Mouse (Mus musculus): ENCODE measurements at regions not wholly inside any gene's neighbourhood (a gene's known extent, or its start where the extent isn't known, plus 50 kb on each side); places are given as distances from the start of the nearest gene placed in this dataset.

DNA sequence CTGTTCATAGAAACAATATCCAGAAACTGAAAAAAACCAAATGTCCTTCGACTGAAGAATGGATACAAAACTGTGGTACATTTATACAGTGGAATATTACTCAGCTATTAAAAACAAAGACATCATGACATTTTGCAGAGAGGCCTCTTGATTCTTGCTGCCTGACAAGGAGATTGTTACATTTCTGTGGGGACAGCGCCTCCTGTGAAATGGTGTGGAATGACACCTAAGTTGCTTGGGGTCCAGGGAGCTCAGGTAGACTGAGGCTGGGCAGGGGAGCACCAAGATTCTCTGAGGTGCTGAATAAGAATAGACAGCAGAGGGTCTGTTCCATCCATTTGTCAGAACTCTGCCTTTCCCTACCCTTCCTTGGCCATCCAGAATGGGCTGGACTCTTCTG is 57.2 kb upstream of the Ctbp2 start:
- no peak for DNase-seq (ENCODE audit: low spot score)
- H3K9ac ChIP-seq (ENCODE audit: low read depth, low read length, severe bottlenecking) = no peak overlapping the region
- no peak overlapping the region for H3K4me3 ChIP-seq (replicated peaks; ENCODE audit: low read length)
- H3K4me2 ChIP-seq (replicated peaks; ENCODE audit: low read depth, low read length, severe bottlenecking) = no peak overlapping the region
- no peak overlapping the region for H3K27ac ChIP-seq (replicated peaks; ENCODE audit: low read depth, low read length)
- H3K9me3 ChIP-seq (ENCODE audit: control insufficient read depth, low read length) = no peaks in the 10 kb centered on the region
- H3K27me3 ChIP-seq (ENCODE audit: control insufficient read depth, insufficient read depth, low read length) = no peaks in the 10 kb centered on the region; the same call in 1 of the 2 replicates
- 47% methylated on average over 2 of the region's 2 CpGs for WGBS
- no peak for ATAC-seq (ENCODE audit: low FRiP score, low read depth)
- H3K36me3 ChIP-seq (ENCODE audit: control insufficient read depth, insufficient read depth, low read length) = no peaks in the 10 kb centered on the region
- peaks cover 7% of the 10 kb centered on the region for H3K4me1 ChIP-seq (ENCODE audit: control insufficient read depth, insufficient read depth, low read length)
- TF ChIP-seq POLR2A (IDR thresholded peaks at IDR 0.05; ENCODE audit: borderline replicate concordance, extremely low read depth, insufficient read depth, insufficient read length) = no peak

DNA sequence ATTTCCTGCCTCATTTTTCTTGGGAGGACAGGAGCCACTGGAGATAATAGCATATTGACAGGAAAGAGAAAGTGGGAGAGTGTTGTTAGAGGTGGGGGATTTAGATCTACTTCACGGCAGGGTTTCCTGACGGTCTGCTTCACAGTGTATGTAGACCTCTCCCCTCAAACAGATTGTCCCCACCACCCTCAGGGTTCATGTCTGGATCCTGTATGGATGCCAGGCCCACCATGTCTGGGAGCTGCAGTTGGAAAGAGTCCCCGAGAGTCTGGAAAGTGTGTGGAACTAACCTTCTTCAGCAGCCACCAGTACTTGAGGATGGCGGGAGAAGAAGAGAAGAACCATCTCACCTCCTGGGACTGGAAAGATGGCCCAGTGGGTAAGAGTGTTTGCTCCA is 53.0 kb upstream of the Ctbp2 start:
- Histone ChIP-seq H3K27me3 (ENCODE audit: control insufficient read depth, insufficient read depth, low read length) (no peaks in the 10 kb centered on the region; the same call in 1 of the 2 replicates), H3K4me2 (replicated peaks; ENCODE audit: low read depth, low read length, severe bottlenecking) (no peak overlapping the region), H3K27ac (replicated peaks; ENCODE audit: low read depth, low read length) (no peak overlapping the region), H3K36me3 (ENCODE audit: control insufficient read depth, insufficient read depth, low read length) (no peaks in the 10 kb centered on the region), H3K9me3 (ENCODE audit: control insufficient read depth, low read length) (no peaks in the 10 kb centered on the region), H3K9ac (ENCODE audit: low read depth, low read length, severe bottlenecking) (no peak overlapping the region), H3K4me1 (ENCODE audit: control insufficient read depth, insufficient read depth, low read length) (peaks cover 8% of the 10 kb centered on the region), H3K4me3 (replicated peaks; ENCODE audit: low read length) (no peak overlapping the region)
- DNase-seq (ENCODE audit: low spot score) = no peak
- ATAC-seq (ENCODE audit: low FRiP score, low read depth) = no peak
- 67% methylated on average over 4 of the region's 4 CpGs for WGBS
- no peak for TF ChIP-seq POLR2A (IDR thresholded peaks at IDR 0.05; ENCODE audit: borderline replicate concordance, extremely low read depth, insufficient read depth, insufficient read length)

DNA sequence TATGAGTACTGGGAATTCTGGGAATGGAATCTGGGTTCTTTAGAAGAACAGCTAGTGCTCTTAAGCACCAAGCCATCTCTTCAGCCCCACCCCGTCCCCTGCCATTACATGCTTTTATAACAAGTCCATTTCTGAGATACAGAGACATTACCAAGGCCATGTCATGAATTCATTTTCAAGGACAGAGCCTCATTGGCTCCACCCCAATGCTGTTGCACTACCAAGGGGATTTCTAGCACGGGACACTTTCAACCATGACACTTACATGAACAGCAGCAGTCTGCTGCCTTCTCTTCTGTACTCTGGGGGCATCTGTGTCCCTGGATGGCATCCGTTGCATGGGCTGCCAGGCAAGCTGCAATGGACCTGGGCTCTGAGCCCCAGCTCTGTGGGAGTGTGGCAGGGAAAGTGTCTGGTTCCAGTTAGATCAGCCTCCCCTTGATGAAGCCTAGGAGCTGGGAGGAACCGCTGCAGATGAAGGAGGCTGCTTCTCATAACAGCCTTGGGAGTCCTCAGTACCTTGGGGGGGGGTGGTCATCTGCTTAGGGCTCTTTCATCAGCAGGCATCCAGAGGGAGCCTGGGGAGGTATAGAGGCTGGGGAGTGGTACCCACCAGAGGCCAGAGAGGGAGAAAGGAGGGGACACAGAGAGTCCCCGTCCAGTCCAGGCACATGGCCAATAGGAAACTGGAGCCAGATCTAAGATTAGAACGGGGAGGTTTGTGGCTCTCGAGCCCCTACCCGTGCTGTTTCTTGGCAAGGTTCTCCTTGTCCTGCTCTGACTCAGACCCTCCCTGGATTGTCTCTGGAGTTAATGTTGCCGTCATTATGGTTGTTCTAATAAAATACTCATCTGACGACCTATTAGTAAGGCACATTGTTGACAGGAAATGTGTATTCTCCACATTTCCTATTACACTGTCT is 52.4 kb upstream of the Ctbp2 start:
- TF ChIP-seq POLR2A (IDR thresholded peaks at IDR 0.05; ENCODE audit: borderline replicate concordance, extremely low read depth, insufficient read depth, insufficient read length) = no peak
- Histone ChIP-seq H3K36me3 (ENCODE audit: control insufficient read depth, insufficient read depth, low read length) (no peaks in the 10 kb centered on the region), H3K4me1 (ENCODE audit: control insufficient read depth, insufficient read depth, low read length) (peaks cover 8% of the 10 kb centered on the region), H3K27me3 (ENCODE audit: control insufficient read depth, insufficient read depth, low read length) (no peaks in the 10 kb centered on the region; the same call in 1 of the 2 replicates), H3K9me3 (ENCODE audit: control insufficient read depth, low read length) (no peaks in the 10 kb centered on the region), H3K27ac (replicated peaks; ENCODE audit: low read depth, low read length) (0 out of 2 replicates have a peak overlapping the region, but pooled peaks have one; percentile 28), H3K4me2 (replicated peaks; ENCODE audit: low read depth, low read length, severe bottlenecking) (no peak overlapping the region), H3K4me3 (replicated peaks; ENCODE audit: low read length) (no peak overlapping the region), H3K9ac (ENCODE audit: low read depth, low read length, severe bottlenecking) (no peak overlapping the region)
- ATAC-seq (ENCODE audit: low FRiP score, low read depth) (no peak), DNase-seq (ENCODE audit: low spot score) (peak; percentile 51)
- 40% methylated on average over 10 of the region's 10 CpGs for WGBS
